Mouse (Mus musculus) NIH3T3 (cell line): ENCODE results near the gene Slc35f4.

Experiments
- DNase-seq: peaks from one replicate; pipeline ENCODE4 v3.0.0-alpha.2; 2012; ENCODE audit warnings: low read depth

Slc35f4 gene

DNA sequence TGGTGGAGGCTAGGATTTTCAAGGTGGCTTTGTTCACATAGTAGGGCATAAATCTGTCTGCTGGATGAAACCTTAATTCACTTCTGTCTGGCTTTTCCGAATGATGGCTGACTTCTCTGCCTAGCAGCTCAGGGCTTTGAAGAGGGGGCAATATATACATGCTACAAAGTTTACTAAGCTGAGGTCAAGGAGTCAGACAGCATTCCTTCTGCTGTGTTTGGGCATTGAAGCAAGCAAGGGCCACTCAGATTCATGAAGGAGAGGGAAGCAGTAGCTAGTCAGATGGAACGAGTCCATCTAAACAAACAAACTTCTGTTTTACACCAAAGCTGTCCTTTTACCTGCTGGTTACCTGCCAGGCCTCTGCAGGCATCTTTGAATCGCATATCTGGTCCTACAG lies 248.2 kb downstream of the Slc35f4 start:
- DNase-seq = no peak

DNA sequence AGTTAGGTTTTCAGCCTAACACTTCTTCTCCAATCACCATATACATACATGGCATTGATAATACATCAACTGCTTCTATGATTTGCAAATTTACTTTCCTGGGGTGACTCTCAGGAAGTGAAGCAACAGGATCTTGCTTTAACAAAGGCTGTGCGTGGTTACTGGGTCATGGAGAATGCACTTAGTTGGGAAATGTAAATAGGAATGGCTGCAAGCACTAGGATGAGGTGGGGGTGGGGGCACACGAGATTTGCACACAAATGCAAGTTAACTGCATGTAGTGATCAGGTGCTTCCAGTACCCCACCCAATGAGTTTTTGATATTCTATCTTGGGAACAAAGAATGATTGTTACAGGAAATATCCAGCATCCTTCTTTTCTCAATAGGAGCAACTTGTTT lies 250.5 kb downstream of the Slc35f4 start:
- no peak for DNase-seq

- no peak for DNase-seq
These were observed 260.4 kb downstream of the Slc35f4 start for GRCm38 (mm10) chr14:49265286-49266002.
